Mouse (Mus musculus) gonadal fat pad, adult 2 months (tissue): ENCODE results near the gene Etl4. TPM values are rescaled to one million over a fixed set of nuclear protein-coding genes. Genes with fewer than 3 reads are reported as not detected.
"Not testable (repeated sequence)": the region's sequence is repeated elsewhere in the genome, so short reads cannot be mapped to it uniquely, and the experiment has no call there.

ENCODE experiments used
- DNase-seq: peaks from one replicate; pipeline ENCODE4 v3.0.0-alpha.2; 2012; ENCODE audit warnings: low read depth
- polyA plus RNA-seq: library from polyadenylated mRNA; depleted of rRNA; stranded (reverse); fragments of >200 nt; gene quantifications from 2 replicates; pipeline ENCODE4 v1.2.3, GENCODE M21; 2012

Etl4 gene
- polyA plus RNA-seq, 1 experiment: 25.9 TPM

DNA sequence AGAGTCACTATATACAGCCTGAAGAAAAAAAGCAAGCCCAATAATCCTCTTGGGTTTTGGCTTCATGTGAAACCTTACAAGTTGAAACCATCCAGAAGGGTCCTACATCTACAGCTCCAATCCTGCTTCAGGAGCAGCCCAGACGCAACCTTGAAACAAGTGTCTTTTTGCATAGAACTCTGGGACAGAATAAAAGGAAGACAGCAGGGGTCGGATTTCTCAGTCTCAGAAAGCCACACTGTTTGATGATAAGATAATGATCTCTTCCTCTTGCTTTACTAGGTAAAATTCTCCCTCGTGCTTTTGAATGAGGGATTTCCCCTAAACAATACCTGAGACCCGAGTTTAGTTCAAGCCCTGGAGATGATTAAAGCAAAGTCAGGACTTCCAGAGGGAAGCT is 385.0 kb downstream of the Etl4 start:
- DNase-seq: no peak

GRCm38 (mm10) chr2:20302517-20302916 is 392.9 kb downstream of the Etl4 start:
- DNase-seq: no peak

GRCm38 (mm10) chr2:20324954-20325353 is 415.4 kb downstream of the Etl4 start:
- DNase-seq: no peak

DNA sequence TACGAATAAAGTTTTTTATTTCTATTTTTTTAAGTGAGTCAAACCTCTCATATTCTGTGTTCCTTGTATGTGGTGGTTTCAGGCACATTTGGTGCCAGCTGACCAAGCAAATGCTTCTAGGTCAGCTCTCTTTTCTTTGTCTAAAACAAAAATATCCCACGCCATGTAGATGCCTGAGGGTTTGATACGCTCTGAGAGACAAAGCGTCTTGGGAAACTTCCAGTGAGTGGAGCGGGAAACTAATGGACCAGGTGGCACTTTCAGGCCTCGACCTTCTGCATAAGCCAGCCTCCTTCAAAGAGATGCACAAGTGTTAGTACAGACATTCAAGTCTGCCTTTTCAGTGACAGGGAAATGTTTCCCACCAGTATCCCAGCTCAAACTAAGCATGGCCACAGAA is 426.6 kb downstream of the Etl4 start:
- DNase-seq: no peak

DNA sequence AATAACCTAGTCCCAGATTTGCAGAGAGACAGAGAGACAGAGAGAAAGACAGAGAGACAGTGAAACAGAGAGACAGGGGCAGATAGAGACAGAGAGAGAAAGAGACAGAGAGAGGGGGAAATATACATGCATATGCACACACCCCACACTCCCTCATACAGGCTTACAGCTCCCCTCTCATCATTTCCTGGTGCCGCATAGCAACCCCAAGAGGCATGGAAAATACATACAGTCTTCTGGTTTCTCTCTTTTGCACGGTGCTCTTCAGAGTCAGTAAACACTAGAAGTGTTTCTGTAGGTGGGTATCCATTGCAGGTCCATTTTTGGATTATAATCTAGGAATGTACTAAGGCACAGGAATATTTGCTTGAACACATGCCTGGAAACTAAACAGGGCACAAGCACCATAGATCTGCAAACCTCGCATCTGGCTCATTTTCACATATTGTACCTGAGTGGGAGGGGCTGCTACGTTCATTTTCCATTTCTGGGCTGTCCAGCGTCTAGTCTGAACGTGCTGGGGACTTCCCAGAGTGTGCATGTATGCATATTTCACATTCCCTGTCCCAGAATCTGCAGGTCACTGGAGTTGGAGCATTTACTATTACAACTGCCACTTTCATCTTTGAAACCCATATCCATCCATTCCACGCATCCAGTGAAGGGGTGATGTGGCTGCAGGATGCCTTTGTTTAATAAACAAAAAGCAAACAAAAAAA is 429.6 kb downstream of the Etl4 start:
- peak; percentile 5 for DNase-seq

DNA sequence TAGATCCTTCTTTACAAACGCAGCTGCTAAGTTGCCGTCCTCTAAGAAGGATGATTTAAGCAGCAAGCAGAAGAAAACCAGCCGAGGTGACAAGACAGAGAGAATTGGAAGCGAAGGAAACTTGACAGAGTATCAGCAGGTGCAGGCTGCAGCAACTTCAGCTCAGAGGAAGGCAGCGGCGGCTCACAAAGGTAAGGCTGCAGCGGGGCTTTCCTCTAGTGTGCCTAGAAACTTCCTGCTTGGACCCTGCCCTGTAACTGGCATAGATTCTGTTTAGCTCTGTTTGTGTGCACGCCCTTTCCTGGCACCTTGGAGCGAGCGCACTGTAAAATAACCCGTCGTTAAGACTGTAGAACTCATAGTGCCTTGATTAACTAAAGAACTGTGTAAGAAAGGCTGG is 430.3 kb downstream of the Etl4 start:
- peak; percentile 9 for DNase-seq

DNA sequence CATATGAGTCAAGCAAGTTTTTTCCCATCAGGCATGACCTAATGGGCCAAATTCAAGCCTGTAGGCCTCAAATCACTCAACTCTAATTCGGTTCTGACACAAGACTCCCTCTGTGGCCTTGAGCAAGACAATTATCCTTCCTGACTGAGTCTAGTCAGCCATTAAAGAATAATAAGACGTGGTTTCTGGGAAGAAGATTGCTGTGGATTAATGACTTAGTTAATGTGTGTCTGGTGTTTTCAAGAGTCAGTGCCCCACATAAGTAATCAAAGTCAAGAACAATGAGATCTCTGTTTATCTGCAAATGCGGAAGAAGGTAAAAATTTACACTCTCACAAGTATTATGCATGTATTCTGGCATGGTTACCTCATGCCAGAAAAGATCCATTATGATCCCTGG is 437.3 kb downstream of the Etl4 start:
- no peak for DNase-seq

DNA sequence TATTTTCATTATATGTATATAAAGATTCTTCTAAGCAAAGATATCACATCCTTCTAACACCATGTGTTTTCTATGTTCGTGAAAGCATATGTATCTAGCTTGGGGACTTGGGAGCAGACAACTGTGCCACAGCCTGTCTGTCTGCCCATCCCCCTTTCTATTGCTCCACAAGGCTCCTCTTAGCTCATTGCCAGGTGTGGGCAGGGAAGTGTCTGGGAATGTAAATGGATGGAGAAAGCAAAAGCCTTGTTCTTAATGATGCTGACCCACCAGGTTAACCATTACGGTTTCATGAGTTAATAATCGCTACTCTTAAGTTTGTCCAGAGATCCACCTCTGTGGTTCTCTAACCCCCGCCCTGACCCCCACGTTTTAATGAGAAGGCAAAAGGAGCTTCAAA is 439.7 kb downstream of the Etl4 start:
- no peak for DNase-seq

DNA sequence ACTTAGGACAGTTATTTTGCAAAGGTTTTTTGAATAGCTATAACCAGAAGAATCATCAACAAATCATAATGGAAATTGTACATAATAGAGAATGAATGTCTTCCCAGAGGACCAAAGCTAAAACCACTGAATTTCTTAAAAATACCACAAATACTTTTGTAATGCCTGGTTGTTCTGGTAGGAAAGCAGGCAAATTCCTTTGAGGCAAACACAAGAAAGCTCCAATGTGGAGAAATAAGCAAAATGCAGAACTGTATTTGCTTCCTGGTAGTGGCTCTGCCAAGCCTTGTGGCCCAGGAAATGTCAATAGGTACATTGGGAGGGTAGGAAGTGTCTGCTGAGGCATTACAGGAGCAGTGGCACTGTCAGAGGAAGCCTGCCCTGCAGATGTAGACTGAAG is 443.2 kb downstream of the Etl4 start:
- DNase-seq: no peak

DNA sequence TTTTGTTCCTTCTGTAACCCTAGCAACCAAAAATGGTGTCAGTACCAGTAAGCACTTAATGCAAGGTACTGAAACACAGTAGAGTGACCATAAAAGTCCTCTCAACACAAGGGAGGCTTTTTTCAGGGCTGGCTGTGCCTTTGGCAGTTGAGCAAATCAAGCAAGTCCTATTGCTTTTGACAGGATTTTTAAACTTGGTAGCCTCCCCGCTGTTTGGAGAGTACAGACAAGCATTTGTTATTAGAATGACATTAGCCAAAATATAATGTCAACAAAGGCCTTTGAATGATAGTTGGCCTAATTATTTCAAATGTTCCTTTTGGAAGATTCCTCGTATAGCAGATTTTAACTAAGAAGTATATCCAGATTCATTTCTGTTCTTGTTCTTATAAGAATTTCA is 467.4 kb downstream of the Etl4 start:
- DNase-seq: no peak

DNA sequence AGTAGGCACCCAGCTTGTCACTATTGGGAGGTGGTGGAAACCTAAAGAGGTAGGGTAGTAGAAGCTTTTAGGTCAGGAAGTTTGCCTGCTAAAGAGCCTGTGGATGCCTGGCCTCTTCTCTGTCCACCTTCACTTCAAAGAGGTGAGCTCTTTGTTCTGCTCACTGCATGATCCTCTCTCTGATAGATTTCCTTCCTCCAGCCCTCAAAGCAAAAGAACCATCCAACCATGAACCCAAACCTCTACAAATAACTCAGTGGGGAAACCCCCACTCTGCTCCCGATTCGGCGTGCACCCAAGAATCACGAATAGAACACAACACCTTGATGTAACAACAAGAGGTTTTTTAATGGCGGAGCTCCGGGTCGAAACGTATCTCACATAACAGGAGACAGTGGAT is 471.3 kb downstream of the Etl4 start:
- DNase-seq: not testable (repeated sequence)

- DNase-seq: no peak
Observed at GRCm38 (mm10) chr2:20394083-20394482, 484.5 kb downstream of the Etl4 start.

GRCm38 (mm10) chr2:20396978-20397377 is 487.4 kb downstream of the Etl4 start:
- no peak for DNase-seq

DNA sequence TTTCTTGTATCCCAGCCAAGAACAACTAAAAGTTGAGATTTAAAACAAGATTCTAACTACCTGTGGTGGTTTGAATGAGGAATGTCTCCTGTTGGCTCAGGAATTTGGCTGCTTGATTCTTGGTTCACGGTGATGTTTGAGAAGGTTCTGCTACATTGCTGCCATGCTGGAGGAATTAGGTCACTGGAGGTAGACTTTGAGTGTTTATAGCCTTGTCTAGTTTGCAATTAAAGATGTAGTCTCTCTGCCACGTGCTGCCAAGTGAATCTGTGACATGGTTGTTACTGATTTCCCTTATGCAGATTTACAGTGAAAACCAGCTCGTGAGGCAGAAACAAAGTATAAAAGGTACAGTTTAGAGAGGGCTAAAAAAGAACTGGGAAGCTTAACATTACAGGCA is 491.0 kb downstream of the Etl4 start:
- DNase-seq: no peak

- DNase-seq: no peak
Observed at GRCm38 (mm10) chr2:20404395-20404794, 494.8 kb downstream of the Etl4 start.

DNA sequence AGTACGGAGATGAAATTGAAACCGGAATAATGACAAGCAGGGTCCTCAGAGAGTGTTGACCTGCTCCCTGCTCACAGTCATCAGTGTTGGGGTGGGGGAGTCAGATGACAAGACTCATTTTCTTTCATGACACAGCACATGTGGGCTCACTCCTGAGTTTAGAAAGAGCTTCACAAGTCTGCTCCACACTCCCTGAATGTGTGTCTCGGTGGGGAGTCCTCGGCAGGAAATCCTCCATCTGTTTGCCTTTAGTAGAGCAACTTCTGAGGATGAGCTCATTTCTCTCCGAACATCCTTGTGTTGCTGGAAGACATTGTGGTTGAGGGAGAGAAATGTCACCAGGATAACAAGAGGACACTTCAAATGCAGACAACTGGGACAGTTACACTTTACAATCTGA is 497.5 kb downstream of the Etl4 start:
- DNase-seq: no peak

GRCm38 (mm10) chr2:20414856-20415255 is 505.3 kb downstream of the Etl4 start:
- no peak for DNase-seq

GRCm38 (mm10) chr2:20416934-20417614 is 507.5 kb downstream of the Etl4 start:
- DNase-seq: no peak

DNA sequence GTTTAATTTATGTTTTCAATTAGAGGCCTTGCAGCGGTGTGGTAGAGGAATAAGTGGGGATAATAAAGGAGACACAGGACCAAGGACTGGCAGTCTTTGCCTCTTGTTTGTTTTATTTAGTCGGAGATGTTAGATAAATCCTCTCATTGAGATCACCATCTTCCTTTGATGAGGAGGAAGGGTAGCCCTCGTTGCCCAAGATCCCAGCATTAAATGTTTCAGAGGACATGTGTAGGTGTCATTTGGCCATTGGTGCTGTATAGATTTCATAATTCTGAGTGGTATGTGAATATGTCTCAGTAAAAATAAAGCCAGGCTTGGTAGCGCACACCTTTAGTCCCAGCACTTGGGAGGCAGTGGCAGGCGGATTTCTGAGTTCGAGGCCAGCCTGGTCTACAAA is 508.4 kb downstream of the Etl4 start:
- DNase-seq: peak; percentile 55

DNA sequence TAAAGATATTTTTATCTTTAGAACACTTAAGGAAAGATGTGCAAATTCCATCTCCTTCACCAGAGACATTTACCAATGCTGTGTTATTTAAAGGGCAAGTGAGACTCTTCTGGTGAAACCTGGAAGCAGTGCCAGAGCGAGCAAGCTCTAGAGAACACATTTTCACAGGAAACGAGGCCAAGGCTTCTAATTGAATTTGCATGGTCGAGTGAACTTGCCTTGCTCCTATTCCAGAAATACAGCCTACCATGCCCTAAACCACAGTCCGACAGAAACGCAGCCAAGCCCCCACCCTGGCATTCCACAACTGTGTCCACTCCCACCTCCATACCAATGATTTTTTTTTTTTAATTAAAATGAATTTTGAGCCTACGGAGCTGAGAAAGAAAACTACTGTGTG is 510.4 kb downstream of the Etl4 start:
- no peak for DNase-seq

GRCm38 (mm10) chr2:20422275-20422674 is 512.7 kb downstream of the Etl4 start:
- no peak for DNase-seq

DNA sequence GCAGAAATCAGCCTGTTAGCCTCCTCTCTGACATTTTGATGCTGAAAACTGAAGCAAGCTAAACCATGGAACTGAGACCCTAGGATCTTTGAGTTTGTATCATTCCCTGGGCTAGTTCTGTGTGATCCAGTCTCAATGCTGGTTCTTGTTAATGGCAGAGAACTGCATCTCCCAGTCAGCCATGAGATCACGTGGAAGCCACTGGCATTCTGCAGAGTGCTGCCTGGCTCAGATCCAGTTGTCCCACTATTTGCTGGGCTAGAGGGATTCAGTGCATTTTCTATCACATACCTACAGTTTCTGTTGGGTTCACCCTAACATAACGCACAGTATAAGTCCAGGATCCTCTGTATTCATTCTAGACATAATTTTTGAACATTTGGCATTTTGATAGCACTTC is 524.1 kb downstream of the Etl4 start:
- DNase-seq: no peak

GRCm38 (mm10) chr2:20435530-20435929 is 526.0 kb downstream of the Etl4 start:
- no peak for DNase-seq

DNA sequence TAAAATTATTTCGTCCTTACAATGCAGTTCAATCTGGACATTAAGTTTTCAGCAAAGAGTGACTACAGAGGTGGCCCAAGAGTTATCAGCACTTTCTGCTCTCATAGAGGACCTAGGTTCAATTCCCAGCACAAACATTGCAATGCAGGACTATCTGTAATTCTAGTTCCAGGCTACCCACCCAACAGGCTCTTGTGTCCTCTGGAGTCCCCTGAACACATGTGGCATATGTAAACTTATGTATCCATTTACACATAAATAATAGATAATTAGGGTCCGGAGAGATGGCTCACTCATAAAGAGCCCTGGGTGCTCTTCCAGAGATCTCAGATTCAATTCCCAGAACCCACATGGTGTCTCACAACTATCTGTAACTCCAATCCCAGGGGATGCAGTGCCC is 533.2 kb downstream of the Etl4 start:
- no peak for DNase-seq
